Mouse (Mus musculus): ENCODE measurements around the gene Secisbp2. TPM values are rescaled to one million over a fixed set of nuclear protein-coding genes. Genes with fewer than 3 reads are reported as not detected.

Gene Secisbp2
- total and polyA plus RNA-seq, 3 experiments, result 19.6 to 27.7 (median 20.0) TPM

DNA sequence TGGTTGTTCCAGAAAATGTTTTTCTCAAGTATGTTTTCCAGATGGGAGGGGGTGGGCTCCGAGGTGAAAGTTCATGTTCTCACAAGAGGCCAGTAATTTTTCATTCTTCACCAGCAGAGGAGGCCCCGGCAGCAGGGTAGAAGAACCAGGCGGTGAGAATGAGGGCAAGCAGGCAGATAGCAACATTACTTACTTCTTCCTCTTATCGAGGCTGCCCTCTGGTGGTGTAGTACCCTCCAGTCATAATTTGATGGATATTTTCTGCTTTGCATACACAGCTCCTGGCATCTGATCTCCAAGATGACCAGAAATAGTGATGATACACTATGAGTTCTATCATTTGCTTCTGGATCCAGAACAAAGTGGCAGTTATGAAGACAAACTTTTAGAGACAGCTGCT, 12.5 kb upstream of the Secisbp2 start:
- TF ChIP-seq POLR2AphosphoS5 (IDR thresholded peaks at IDR 0.05; ENCODE audit: insufficient replicate concordance, low read depth, low read length) (no peak), GATA2 (IDR thresholded peaks at IDR 0.05; ENCODE audit: borderline replicate concordance, low read depth, low read length) (no peak), CTCF (IDR thresholded peaks at IDR 0.05; ENCODE audit: low read depth, low read length) (no peak), TAL1 (conservative IDR thresholded peaks at IDR 0.05; ENCODE audit: low read depth, low read length) (no peak), GATA1 (IDR thresholded peaks at IDR 0.05; ENCODE audit: borderline replicate concordance, low read length) (no peak)
- Histone ChIP-seq H3K4me3 (ENCODE audit: low read depth, low read length) (no peak overlapping the region), H3K9me3 (replicated peaks) (no peaks in the 10 kb centered on the region), H3K36me3 (replicated peaks) (no peaks in the 10 kb centered on the region), H3K4me1 (ENCODE audit: insufficient read depth, low read depth, low read length) (peaks cover 12% of the 10 kb centered on the region), H3K27me3 (ENCODE audit: insufficient read depth, low read length) (no peaks in the 10 kb centered on the region)
- ATAC-seq (ENCODE audit: extremely low read depth, insufficient number of reproducible peaks, low FRiP score, poor library complexity, severe bottlenecking), result no peak
- no peak for DNase-seq (ENCODE audit: low spot score)

DNA sequence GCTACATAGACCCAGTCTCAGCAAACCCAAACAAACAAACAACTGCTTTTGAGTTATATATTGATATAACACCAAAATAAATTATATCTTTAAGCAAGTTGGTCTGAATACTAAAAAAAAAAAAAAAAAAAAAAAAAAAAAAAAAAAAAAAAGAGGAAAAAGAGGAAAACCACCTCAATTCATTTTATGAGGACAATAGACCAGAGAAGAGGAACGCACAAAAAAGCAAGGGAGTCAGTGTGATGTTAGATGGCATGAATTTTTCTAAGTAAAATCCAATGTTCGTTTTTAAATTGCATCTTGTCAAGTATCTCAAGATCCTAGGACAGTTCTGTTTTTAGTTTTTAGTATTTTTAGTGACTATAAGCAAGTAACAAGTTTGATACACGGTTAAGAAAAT, 10.1 kb upstream of the Secisbp2 start:
- TF ChIP-seq GATA1 (IDR thresholded peaks at IDR 0.05; ENCODE audit: borderline replicate concordance, low read length), result no peak
- no peak for TF ChIP-seq TAL1 (conservative IDR thresholded peaks at IDR 0.05; ENCODE audit: low read depth, low read length)
- TF ChIP-seq CTCF (IDR thresholded peaks at IDR 0.05; ENCODE audit: low read depth, low read length), result no peak
- TF ChIP-seq POLR2AphosphoS5 (IDR thresholded peaks at IDR 0.05; ENCODE audit: insufficient replicate concordance, low read depth, low read length), result no peak
- no peak for TF ChIP-seq GATA2 (IDR thresholded peaks at IDR 0.05; ENCODE audit: borderline replicate concordance, low read depth, low read length)
- DNase-seq (ENCODE audit: low spot score), result no peak
- no peak overlapping the region for H3K4me3 ChIP-seq (ENCODE audit: low read depth, low read length)
- ATAC-seq (ENCODE audit: extremely low read depth, insufficient number of reproducible peaks, low FRiP score, poor library complexity, severe bottlenecking), result no peak
- H3K4me1 ChIP-seq (ENCODE audit: insufficient read depth, low read depth, low read length), result peaks cover 14% of the 10 kb centered on the region
- H3K36me3 ChIP-seq (replicated peaks), result no peaks in the 10 kb centered on the region
- H3K27me3 ChIP-seq (ENCODE audit: insufficient read depth, low read length), result no peaks in the 10 kb centered on the region
- no peaks in the 10 kb centered on the region for H3K9me3 ChIP-seq (replicated peaks)

DNA sequence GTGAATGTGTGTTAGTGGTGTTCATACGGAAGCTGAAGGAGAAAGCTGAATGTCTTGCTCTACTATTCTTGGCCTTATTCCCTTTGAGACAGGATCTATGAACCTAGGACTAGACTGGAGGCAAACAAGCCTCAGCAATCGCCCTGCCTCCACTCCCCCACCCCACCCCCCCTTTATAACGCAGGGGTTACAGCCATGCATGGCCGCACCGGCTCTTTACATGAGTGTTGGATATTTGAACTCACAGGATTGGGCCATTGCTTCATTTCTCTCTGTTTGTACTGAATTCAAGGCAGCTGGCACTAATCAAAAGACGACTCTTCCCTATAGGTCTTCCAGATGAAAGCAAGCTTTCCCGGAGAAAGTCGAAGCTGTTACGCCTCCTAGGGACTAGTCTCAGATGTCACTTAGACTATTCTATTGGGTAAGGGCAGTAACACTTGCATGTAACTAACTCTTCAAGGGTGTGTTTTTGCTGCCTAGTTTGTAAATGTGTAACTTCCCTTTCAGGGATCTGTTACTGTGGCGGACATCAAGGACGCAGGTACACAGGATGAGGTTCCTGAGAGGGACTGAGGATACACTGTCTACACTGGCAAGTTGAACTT, 9.2 kb upstream of the Secisbp2 start:
- Histone ChIP-seq H3K27me3 (ENCODE audit: insufficient read depth, low read length) (no peaks in the 10 kb centered on the region), H3K36me3 (replicated peaks) (peaks cover 2% of the 10 kb centered on the region), H3K4me1 (ENCODE audit: insufficient read depth, low read depth, low read length) (peaks cover 14% of the 10 kb centered on the region), H3K9me3 (replicated peaks) (no peaks in the 10 kb centered on the region), H3K4me3 (ENCODE audit: low read depth, low read length) (no peak overlapping the region)
- no peak for TF ChIP-seq POLR2AphosphoS5 (IDR thresholded peaks at IDR 0.05; ENCODE audit: insufficient replicate concordance, low read depth, low read length)
- no peak for TF ChIP-seq GATA1 (IDR thresholded peaks at IDR 0.05; ENCODE audit: borderline replicate concordance, low read length)
- TF ChIP-seq CTCF (IDR thresholded peaks at IDR 0.05; ENCODE audit: low read depth, low read length), result no peak
- TF ChIP-seq GATA2 (IDR thresholded peaks at IDR 0.05; ENCODE audit: borderline replicate concordance, low read depth, low read length), result no peak
- DNase-seq (ENCODE audit: low spot score) (no peak), ATAC-seq (ENCODE audit: extremely low read depth, insufficient number of reproducible peaks, low FRiP score, poor library complexity, severe bottlenecking) (no peak)

- ATAC-seq (ENCODE audit: extremely low read depth, insufficient number of reproducible peaks, low FRiP score, poor library complexity, severe bottlenecking) (no peak), DNase-seq (ENCODE audit: low spot score) (no peak)
- Histone ChIP-seq H3K27me3 (ENCODE audit: insufficient read depth, low read length) (no peaks in the 10 kb centered on the region), H3K4me1 (ENCODE audit: insufficient read depth, low read depth, low read length) (peaks cover 22% of the 10 kb centered on the region), H3K9me3 (replicated peaks) (no peaks in the 10 kb centered on the region), H3K4me3 (ENCODE audit: low read depth, low read length) (peak overlapping the region; percentile 91), H3K36me3 (replicated peaks) (peaks cover 2% of the 10 kb centered on the region)
- TF ChIP-seq GATA2 (IDR thresholded peaks at IDR 0.05; ENCODE audit: borderline replicate concordance, low read depth, low read length) (no peak), GATA1 (IDR thresholded peaks at IDR 0.05; ENCODE audit: borderline replicate concordance, low read length) (no peak), CTCF (IDR thresholded peaks at IDR 0.05; ENCODE audit: low read depth, low read length) (no peak), TAL1 (conservative IDR thresholded peaks at IDR 0.05; ENCODE audit: low read depth, low read length) (no peak), POLR2AphosphoS5 (IDR thresholded peaks at IDR 0.05; ENCODE audit: insufficient replicate concordance, low read depth, low read length) (no peak)
These were observed 7.3 kb upstream of the Secisbp2 start for GRCm38 (mm10) chr13:51643924-51644828.

DNA sequence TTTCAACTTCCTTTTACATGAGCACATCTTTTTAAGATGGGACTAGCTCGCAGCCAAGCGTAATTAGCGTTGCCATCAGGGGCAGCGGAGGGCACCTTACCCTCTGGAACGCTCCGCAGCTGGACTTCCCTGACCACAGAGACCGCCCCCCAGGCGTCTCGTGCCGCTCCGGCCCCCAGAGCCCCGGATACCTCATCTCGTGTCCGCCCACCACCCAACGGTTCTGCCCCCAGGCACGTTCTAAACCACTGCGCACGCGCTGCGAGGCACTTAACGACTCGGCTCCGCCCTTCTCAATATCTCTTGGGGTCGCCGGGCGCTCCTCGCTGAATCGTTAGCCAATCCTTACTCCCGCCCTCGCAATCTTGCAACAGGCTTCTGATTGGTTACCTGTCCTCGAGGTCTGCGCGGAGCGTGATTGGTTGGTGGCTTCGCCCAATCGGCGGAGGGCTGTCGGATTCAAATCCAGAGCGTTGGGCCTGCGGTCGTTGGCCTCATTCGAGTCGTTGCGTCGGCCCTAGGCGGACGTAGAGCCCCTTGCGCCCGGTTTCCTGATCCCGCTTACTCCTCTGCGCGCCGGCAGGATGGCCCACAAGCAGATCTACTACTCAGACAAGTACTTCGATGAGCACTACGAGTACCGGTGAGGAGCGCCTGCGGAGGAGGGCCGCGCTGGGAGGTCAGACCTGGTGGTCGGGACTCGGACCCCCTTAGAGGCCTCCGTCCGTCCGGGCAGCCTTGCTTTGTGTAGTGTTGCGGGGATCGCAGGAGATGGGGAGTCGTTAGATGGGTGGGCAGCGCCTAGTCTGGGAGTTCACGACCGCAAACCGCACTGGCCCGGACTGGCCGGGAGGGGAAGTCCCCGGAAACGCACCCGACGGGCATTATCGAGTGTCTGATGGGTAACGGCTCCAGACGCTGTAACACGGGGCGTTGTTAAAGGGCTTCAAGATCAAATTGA, 6.4 kb upstream of the Secisbp2 start, which contains the start of gene Cks2:
Cks2 (plus strand) TSS at position 404 of the 961 bp plus-strand sequence.
- Histone ChIP-seq H3K4me1 (ENCODE audit: insufficient read depth, low read depth, low read length) (peaks cover 28% of the 10 kb centered on the region), H3K9me3 (replicated peaks) (no peaks in the 10 kb centered on the region), H3K36me3 (replicated peaks) (peaks cover 8% of the 10 kb centered on the region), H3K4me3 (ENCODE audit: low read depth, low read length) (peak within 1 kb of the TSS; percentile 91), H3K27me3 (ENCODE audit: insufficient read depth, low read length) (no peaks in the 10 kb centered on the region)
- peak; percentile 97 for DNase-seq (ENCODE audit: low spot score)
- ATAC-seq (ENCODE audit: extremely low read depth, insufficient number of reproducible peaks, low FRiP score, poor library complexity, severe bottlenecking), result peak; percentile 93
- TF ChIP-seq GATA2 (IDR thresholded peaks at IDR 0.05; ENCODE audit: borderline replicate concordance, low read depth, low read length) (no peak), POLR2AphosphoS5 (IDR thresholded peaks at IDR 0.05; ENCODE audit: insufficient replicate concordance, low read depth, low read length) (peak; percentile 23; the same call in 1 of the 2 replicates)

All from G1E (cell line).